Mouse (Mus musculus) hindbrain, embryonic 13.5 days (tissue): ENCODE results near the gene Rab3il1. TPM values are rescaled to one million over a fixed set of nuclear protein-coding genes. Genes with fewer than 3 reads are reported as not detected.

Experiments used
- ATAC-seq: fragments of 200-750 bp; cut with Nextera tagmentation; 2 replicates; pipeline ENCODE4 v1.8.0; 2017; ENCODE audit warnings: moderate TSS enrichment; ENCODE audit not compliant: low FRiP score
- H3K27ac ChIP-seq: fragments of 300-500 bp; sonication (generic); 2 replicates; pipeline ENCODE4 v1.5.1; 2015; ENCODE audit warnings: inconsistent platforms, mild to moderate bottlenecking, moderate library complexity
- H3K27me3 ChIP-seq: fragments of 300-500 bp; sonication (generic); 2 replicates; pipeline ENCODE4 v1.6.1; 2015; ENCODE audit warnings: mild to moderate bottlenecking, inconsistent platforms
- H3K36me3 ChIP-seq: fragments of 300-500 bp; sonication (generic); 2 replicates; pipeline ENCODE4 v1.6.1; 2015; ENCODE audit warnings: mild to moderate bottlenecking, inconsistent platforms
- H3K4me1 ChIP-seq: fragments of 300-500 bp; sonication (generic); replicated peaks from 2 replicates; pipeline ENCODE4 v1.6.1; 2015; ENCODE audit warnings: inconsistent platforms
- H3K4me2 ChIP-seq: fragments of 300-500 bp; sonication (generic); 2 replicates; pipeline ENCODE4 v1.6.1; 2015; ENCODE audit warnings: inconsistent platforms, mild to moderate bottlenecking, moderate library complexity
- H3K4me3 ChIP-seq: fragments of 300-500 bp; sonication (generic); 2 replicates; pipeline ENCODE4 v1.5.1; 2015; ENCODE audit warnings: mild to moderate bottlenecking, inconsistent platforms
- H3K9ac ChIP-seq: fragments of 300-500 bp; sonication (generic); 2 replicates; pipeline ENCODE4 v1.6.1; 2015; ENCODE audit warnings: mild to moderate bottlenecking, inconsistent platforms
- H3K9me3 ChIP-seq: fragments of 300-500 bp; sonication (generic); 2 replicates; pipeline ENCODE4 v1.6.1; 2016; ENCODE audit warnings: inconsistent platforms
- WGBS: fragments of 180-500 bp; shearing (Covaris S2); methylation state at CpG from one replicate; pipeline ENCODE4 v1.1.7; 2015; 5-methylcytosine and 5-hydroxymethylcytosine counted together
- polyA plus RNA-seq: library from polyadenylated mRNA; unstranded; fragments of >200 nt; fragmentation: Nextera tagmentation; extraction: Ambion mirVana; gene quantifications from 2 replicates; pipeline ENCODE4 v1.2.1, GENCODE M21; 2015

Rab3il1 gene
- polyA plus RNA-seq, 1 experiment from 2014 or later, result 22.6 TPM

DNA sequence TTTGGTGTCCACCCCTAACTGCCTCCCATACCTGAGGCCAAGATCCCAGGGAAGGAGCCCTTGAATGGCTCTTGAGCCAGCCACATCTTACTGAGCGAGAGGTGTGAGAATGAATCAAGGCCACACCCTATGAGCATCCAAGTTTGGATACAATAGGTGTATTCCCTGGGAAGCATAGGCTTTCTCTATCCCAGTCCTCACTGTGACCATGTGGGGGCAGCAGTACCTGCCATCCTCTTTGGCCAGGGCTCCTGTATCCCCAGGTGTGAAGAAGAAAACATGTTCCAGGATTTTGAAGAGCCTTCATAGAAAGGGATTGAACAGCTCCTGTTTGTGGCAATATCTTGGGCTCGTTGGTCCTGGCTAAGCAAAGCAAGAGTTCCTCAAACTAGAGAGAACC, 38.1 kb downstream of the Rab3il1 start:
- H3K4me3 ChIP-seq, result no peak overlapping the region
- H3K9ac ChIP-seq, result no peak overlapping the region
- WGBS, result 90% methylated on average over 2 of the region's 2 CpGs
- H3K27ac ChIP-seq, result no peak overlapping the region
- no peak overlapping the region for H3K4me2 ChIP-seq
- H3K4me1 ChIP-seq, result peaks cover 40% of the 10 kb centered on the region
- no peaks in the 10 kb centered on the region for H3K9me3 ChIP-seq
- H3K27me3 ChIP-seq, result peaks cover 18% of the 10 kb centered on the region
- no peak for ATAC-seq
- H3K36me3 ChIP-seq, result no peaks in the 10 kb centered on the region

DNA sequence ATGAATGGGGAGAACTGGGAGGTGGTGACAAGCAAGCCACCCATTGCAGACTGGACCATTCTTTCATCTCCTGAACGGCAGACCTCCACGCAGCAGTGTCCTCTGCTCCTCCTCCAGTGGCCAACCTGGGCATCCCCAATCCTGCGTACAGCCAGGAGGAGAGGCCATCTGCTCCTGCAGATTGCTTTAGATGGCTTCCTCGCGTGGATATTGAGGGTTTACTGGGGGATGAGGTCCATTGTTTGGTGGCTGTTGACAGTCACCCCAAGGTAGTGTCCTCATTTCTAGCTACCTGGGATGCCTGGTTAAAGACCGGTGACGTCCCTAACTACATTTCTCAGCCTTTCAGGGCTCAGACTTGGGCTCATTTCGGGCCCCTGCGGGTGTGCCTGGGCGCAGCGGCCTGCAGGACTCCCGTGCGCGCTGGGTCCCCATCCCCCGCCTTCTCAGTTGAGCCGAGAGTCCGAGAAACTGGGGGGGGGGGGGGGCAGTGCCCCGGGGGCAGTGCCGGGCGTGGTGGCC, 39.5 kb downstream of the Rab3il1 start:
- Histone ChIP-seq H3K9me3 (no peaks in the 10 kb centered on the region), H3K4me3 (peak overlapping the region; percentile 69), H3K27me3 (peaks cover 18% of the 10 kb centered on the region), H3K36me3 (no peaks in the 10 kb centered on the region), H3K4me2 (peak overlapping the region; percentile 97), H3K9ac (peak overlapping the region; percentile 81), H3K27ac (no peak overlapping the region; the same call in 1 of the 2 replicates), H3K4me1 (peaks cover 40% of the 10 kb centered on the region)
- peak; percentile 44 for ATAC-seq
- WGBS, result 8% methylated on average over 17 of the region's 20 CpGs

DNA sequence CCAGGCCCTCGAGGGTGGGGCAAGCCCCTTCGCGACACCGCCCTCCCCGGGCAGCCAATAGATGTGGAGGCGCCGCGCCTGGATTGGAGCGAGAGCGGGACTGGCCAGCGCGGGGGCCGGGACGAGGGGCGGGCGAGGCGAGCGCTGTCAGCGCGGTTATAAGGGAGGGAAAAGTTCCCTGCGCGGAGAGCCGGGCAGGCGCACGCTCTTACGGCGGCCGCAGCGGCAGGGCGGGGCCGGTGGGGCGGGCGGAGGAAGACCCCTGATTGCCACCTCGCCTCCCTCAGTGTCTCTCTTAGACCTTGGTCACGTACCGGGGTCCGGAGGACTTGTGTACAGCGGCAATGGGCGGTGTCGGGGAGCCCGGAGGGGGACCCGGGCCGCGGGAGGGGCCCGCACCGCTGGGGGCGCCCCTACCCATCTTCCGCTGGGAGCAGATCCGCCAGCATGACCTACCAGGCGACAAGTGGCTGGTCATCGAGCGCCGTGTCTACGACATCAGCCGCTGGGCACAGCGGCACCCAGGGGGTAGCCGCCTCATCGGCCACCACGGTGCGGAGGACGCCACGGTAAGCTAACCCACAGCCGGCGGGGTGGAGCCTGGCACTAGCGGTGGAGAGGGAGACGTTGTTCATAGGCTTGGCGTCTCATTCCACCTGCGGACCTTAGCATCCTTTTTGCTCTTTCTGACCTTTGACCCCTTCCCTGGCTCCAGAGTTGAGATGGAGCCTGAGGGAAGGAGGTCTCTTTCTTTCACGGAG, 40.1 kb downstream of the Rab3il1 start, which contains the start of gene Fads3:
Gene Fads3, plus strand, starts transcription at position 182 of the 761 bp plus-strand sequence.
- H3K9ac ChIP-seq, result peak within 1 kb of the TSS; percentile 81
- H3K36me3 ChIP-seq, result no peaks in the 10 kb centered on the region
- peaks cover 40% of the 10 kb centered on the region for H3K4me1 ChIP-seq
- H3K27ac ChIP-seq, result peak within 1 kb of the TSS; percentile 55
- ATAC-seq, result peak; percentile 89
- H3K27me3 ChIP-seq, result peaks cover 18% of the 10 kb centered on the region
- WGBS, result under 1% methylated on average over 48 of the region's 69 CpGs
- no peaks in the 10 kb centered on the region for H3K9me3 ChIP-seq
- peak within 1 kb of the TSS; percentile 69 for H3K4me3 ChIP-seq
- H3K4me2 ChIP-seq, result peak within 1 kb of the TSS; percentile 97

DNA sequence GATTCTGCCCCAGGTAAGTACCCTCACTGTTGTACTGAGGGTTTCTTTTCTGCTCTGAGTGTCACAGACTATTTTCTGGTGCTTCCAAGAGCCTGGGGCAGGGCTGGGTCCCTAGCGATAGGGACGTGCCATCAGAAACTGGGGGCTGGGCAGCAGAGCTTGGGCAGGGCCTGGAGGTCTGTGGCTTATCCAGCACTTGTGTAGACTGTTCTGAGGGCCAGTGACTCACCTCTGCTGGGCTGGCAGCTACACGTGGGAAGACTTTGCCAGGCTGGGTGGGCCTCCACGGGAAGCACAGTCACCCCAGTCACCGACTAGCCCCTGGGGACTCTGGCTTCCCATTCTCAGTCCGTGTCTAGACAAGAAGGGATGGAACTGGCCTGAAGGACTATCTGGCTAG, 40.8 kb downstream of the Rab3il1 start:
- H3K27me3 ChIP-seq, result peaks cover 18% of the 10 kb centered on the region
- peak overlapping the region; percentile 81 for H3K9ac ChIP-seq
- 56% methylated on average over 6 of the region's 6 CpGs for WGBS
- H3K4me2 ChIP-seq, result peak overlapping the region; percentile 97
- peaks cover 42% of the 10 kb centered on the region for H3K4me1 ChIP-seq
- H3K4me3 ChIP-seq, result peak overlapping the region; percentile 69
- H3K27ac ChIP-seq, result no peak overlapping the region
- H3K36me3 ChIP-seq, result no peaks in the 10 kb centered on the region
- peak; percentile 2 for ATAC-seq
- H3K9me3 ChIP-seq, result no peaks in the 10 kb centered on the region

DNA sequence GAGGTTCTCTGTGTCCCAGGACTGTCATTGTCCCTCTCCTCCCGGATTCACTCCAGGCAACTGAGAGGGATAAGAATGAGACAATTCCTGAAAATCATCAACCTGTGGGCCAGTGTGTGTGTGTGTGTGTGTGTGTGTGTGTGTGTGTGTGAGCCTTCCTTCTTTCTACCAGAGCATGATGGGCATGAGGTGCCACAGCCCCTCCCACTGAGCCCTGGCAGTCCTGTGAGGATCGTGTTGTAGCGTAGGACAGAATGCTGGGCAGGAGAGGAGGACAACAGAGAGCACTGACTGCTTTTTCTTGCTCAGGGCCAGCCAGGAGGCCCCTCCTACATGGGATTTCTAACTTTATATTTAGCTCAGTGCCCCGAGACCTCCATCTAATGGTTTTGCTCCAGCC, 41.3 kb downstream of the Rab3il1 start:
- H3K36me3 ChIP-seq, result no peaks in the 10 kb centered on the region
- H3K9me3 ChIP-seq, result no peaks in the 10 kb centered on the region
- H3K4me3 ChIP-seq, result peak overlapping the region; percentile 69
- WGBS, result 85% methylated on average over 4 of the region's 4 CpGs
- ATAC-seq, result no peak
- no peak overlapping the region for H3K27ac ChIP-seq
- no peak overlapping the region; the same call in 1 of the 2 replicates for H3K9ac ChIP-seq
- peaks cover 18% of the 10 kb centered on the region for H3K27me3 ChIP-seq
- peaks cover 42% of the 10 kb centered on the region for H3K4me1 ChIP-seq
- H3K4me2 ChIP-seq, result peak overlapping the region; percentile 97

DNA sequence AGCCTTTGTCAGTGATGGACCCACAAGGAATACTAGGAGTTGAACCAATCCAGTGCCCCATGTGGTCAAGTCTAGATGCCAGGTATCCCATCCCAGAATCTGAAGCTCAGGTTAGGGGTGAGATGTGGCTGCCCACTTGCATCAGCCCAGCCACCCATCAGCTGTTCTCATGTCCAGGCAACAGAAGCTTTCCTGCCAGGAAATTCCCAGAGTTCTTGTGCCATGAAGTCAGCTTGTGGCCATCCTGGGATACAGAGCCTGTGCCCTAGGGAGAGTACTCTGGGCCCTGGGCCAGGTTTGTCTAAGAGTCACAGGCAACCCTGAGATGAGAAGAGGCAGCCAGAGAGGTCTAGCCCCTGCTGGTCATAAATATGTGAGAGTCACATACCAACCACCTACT, 42.2 kb downstream of the Rab3il1 start:
- Histone ChIP-seq H3K9me3 (no peaks in the 10 kb centered on the region), H3K36me3 (no peaks in the 10 kb centered on the region), H3K9ac (no peak overlapping the region), H3K4me1 (peaks cover 42% of the 10 kb centered on the region), H3K27me3 (peaks cover 18% of the 10 kb centered on the region), H3K27ac (no peak overlapping the region), H3K4me2 (no peak overlapping the region), H3K4me3 (no peak overlapping the region)
- ATAC-seq, result no peak

DNA sequence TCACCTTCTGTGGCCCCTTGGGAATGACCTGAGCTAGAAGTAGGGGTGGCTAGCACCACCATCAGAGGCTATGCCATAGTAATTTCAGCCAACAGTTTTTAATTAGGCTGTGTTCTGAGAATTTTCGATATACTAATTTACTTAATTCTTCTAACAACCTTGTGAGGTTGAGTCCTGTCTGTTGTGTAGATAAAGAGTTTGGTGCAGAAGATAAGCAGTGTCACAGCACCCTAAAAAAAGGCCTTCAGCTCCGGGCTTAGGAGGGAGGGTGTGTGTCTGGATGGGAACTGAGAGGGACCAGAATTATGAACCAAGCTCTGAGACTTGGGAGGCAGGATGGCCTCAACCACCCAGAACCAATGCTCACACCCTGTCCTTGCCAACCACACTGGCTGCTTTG, 44.2 kb downstream of the Rab3il1 start:
- H3K36me3 ChIP-seq, result no peaks in the 10 kb centered on the region
- H3K27me3 ChIP-seq, result peaks cover 10% of the 10 kb centered on the region; the same call in 1 of the 2 replicates
- H3K4me1 ChIP-seq, result peaks cover 34% of the 10 kb centered on the region
- no peak overlapping the region for H3K4me3 ChIP-seq
- ATAC-seq, result no peak
- no peak overlapping the region for H3K4me2 ChIP-seq
- no peak overlapping the region for H3K27ac ChIP-seq
- no peak overlapping the region for H3K9ac ChIP-seq
- 85% methylated on average over 2 of the region's 2 CpGs for WGBS
- no peaks in the 10 kb centered on the region for H3K9me3 ChIP-seq

DNA sequence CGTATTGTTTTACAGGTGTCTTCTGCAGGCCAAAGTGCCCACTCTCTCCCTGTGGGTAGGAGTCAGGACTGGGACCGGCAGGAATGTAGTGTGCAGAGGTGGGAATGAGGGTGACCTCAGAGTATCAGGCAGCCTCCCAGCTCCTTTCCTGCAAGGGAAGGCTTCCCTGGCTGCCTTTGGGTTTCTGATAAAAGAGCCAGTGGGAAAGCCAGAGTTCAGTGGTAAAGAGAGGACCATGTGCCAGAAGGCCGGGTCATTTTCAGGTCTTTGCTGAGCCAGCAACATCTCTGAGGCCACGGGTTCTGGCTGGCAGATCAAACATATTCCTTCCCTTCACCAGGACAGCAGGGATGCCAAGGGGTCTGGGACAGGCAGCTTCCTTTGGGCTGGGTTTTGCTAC, 44.9 kb downstream of the Rab3il1 start:
- 69% methylated on average over 4 of the region's 4 CpGs for WGBS
- no peaks in the 10 kb centered on the region for H3K9me3 ChIP-seq
- H3K4me2 ChIP-seq, result no peak overlapping the region
- no peak overlapping the region for H3K4me3 ChIP-seq
- H3K27me3 ChIP-seq, result peaks cover 10% of the 10 kb centered on the region; the same call in 1 of the 2 replicates
- no peak for ATAC-seq
- H3K36me3 ChIP-seq, result no peaks in the 10 kb centered on the region
- peaks cover 28% of the 10 kb centered on the region for H3K4me1 ChIP-seq
- H3K9ac ChIP-seq, result no peak overlapping the region
- no peak overlapping the region for H3K27ac ChIP-seq

DNA sequence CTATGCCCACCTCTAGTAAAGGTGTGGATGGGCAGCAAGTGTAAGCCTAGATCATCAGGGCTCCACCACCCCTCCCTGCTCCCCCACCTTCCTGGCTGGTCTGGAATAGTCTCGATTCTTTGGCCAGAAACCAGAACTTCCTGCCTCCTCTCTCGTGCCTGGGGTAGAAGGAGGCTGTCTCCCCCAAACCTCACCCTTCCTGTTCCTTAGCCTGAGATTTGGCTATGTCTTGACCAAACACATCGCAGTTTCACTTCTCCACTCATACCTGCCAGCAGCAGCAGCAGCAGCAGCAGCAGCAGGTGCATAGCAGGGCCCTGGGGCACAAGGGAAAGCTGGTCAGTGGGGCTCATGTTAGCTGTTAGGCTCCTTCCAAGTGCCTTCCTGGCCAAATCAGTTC, 45.5 kb downstream of the Rab3il1 start:
- Histone ChIP-seq H3K4me1 (peaks cover 24% of the 10 kb centered on the region), H3K4me2 (no peak overlapping the region), H3K27me3 (peaks cover 10% of the 10 kb centered on the region; the same call in 1 of the 2 replicates), H3K27ac (no peak overlapping the region), H3K9me3 (no peaks in the 10 kb centered on the region), H3K9ac (no peak overlapping the region), H3K36me3 (no peaks in the 10 kb centered on the region), H3K4me3 (no peak overlapping the region)
- WGBS, result 64% methylated on average over 3 of the region's 3 CpGs
- ATAC-seq, result no peak

DNA sequence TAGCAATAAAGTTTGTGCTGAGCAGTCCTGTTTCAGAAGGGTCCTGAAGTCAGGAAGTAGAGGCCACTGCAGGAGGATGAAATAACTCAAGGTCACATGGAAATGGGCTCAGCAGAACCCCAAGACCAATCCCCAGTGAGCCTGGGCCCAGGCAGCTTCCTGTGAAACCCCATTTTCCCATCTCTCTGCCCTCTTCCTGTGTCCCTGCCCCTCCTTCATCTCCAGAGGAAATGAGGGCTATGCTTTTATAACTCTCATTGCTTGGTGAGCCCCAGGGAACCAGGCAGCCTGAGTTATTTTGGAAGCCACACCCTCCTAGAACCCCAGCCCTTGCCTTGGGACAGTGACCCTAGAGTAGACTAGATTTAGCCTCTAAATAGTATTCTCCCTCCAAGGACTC, 48.1 kb downstream of the Rab3il1 start:
- Histone ChIP-seq H3K4me2 (no peak overlapping the region), H3K27ac (no peak overlapping the region), H3K36me3 (peaks cover 16% of the 10 kb centered on the region; the same call in 1 of the 2 replicates), H3K4me3 (no peak overlapping the region), H3K4me1 (0 out of 2 replicates have a peak, but pooled peaks cover 2% of the 10 kb centered on the region), H3K9me3 (no peaks in the 10 kb centered on the region), H3K9ac (no peak overlapping the region), H3K27me3 (no peaks in the 10 kb centered on the region)
- ATAC-seq, result no peak

DNA sequence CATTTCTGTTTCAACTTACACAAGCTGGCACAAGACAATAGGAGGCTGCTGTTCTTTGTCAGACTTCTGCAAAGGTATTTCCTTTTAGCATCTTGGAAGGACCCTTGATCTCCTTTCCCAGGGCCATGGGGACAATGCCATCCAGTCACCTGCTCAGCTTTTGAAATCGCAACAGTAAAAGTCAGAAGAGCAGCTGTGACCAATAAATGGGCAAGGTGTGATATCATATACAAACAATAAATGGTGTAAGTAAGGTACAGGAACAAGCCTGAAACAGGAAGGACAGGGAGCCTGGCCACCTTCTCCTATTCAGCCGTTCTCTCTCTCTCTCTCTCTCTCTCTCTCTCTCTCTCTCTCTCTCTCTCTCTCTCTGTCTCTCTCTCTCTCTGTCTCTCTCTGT, 49.0 kb downstream of the Rab3il1 start:
- Histone ChIP-seq H3K9ac (no peak overlapping the region), H3K9me3 (no peaks in the 10 kb centered on the region), H3K27ac (no peak overlapping the region), H3K27me3 (no peaks in the 10 kb centered on the region), H3K4me2 (no peak overlapping the region), H3K4me3 (no peak overlapping the region), H3K4me1 (0 out of 2 replicates have a peak, but pooled peaks cover 2% of the 10 kb centered on the region), H3K36me3 (peaks cover 21% of the 10 kb centered on the region)
- 73% methylated on average over 2 of the region's 2 CpGs for WGBS
- ATAC-seq, result no peak

DNA sequence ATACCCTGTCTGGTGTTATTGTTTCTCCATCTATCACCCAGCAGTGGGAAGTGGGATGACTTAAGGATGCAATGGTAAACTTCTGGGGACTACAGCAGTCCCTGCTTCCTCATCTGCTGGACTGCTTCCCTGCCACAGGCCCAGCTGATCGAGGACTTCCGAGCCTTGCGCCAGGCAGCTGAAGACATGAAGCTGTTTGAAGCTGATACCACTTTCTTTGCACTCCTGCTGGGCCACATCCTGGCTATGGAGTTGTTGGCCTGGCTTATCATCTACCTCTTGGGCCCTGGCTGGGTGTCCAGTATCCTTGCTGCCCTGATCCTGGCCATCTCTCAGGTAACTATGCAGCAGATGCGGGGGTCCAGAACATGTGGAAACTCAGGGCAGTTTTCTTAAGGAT, 51.2 kb downstream of the Rab3il1 start:
- WGBS, result 97% methylated on average over 4 of the region's 4 CpGs
- H3K4me1 ChIP-seq, result no peaks in the 10 kb centered on the region
- H3K27ac ChIP-seq, result no peak overlapping the region
- no peak overlapping the region for H3K4me3 ChIP-seq
- no peak overlapping the region for H3K4me2 ChIP-seq
- no peak overlapping the region for H3K9ac ChIP-seq
- ATAC-seq, result no peak
- H3K27me3 ChIP-seq, result no peaks in the 10 kb centered on the region
- H3K9me3 ChIP-seq, result no peaks in the 10 kb centered on the region
- peaks cover 41% of the 10 kb centered on the region for H3K36me3 ChIP-seq
